Mouse (Mus musculus): ENCODE measurements around the gene Mmp28.

Gene Mmp28

GRCm38 (mm10) chr11:83409087-83409754 is 53.6 kb downstream of the Mmp28 start, which contains the start of gene Rasl10b:
Gene Rasl10b, plus strand, starts transcription at chr11:83409137.
- DNase-seq (ENCODE audit: low read depth, low spot score) = no peak

- DNase-seq (ENCODE audit: low read depth, low spot score) = no peak
Observed at GRCm38 (mm10) chr11:83408242-83408641, 54.6 kb downstream of the Mmp28 start.

GRCm38 (mm10) chr11:83406391-83406790 is 56.5 kb downstream of the Mmp28 start:
- no peak for DNase-seq (ENCODE audit: low read depth, low spot score)

- no peak for DNase-seq (ENCODE audit: low read depth, low spot score)
Observed at GRCm38 (mm10) chr11:83403787-83404186, 59.1 kb downstream of the Mmp28 start.

GRCm38 (mm10) chr11:83398724-83399123 is 64.1 kb downstream of the Mmp28 start:
- DNase-seq (ENCODE audit: low read depth, low spot score) = no peak

GRCm38 (mm10) chr11:83397626-83398025 is 65.2 kb downstream of the Mmp28 start:
- no peak for DNase-seq (ENCODE audit: low read depth, low spot score)

- DNase-seq (ENCODE audit: low read depth, low spot score) = no peak
Observed at GRCm38 (mm10) chr11:83394802-83395439, 68.0 kb downstream of the Mmp28 start.

- no peak for DNase-seq (ENCODE audit: low read depth, low spot score)
Observed at GRCm38 (mm10) chr11:83393062-83393461, 69.8 kb downstream of the Mmp28 start.

Measured in A20 (cell line).